Mouse (Mus musculus): Measurements from ENCODE around the gene Rxra. TPM values are rescaled to one million over a fixed set of nuclear protein-coding genes. Genes with fewer than 3 reads are reported as not detected.

Rxra gene
- polyA plus RNA-seq, 1 experiment from 2014 or later = 9.5 TPM

- H3K4me2 ChIP-seq (replicated peaks) = no peak overlapping the region
- H3K27ac ChIP-seq (replicated peaks) = no peak overlapping the region
- ATAC-seq (ENCODE audit: low FRiP score, low read depth) = no peak
- H3K27me3 ChIP-seq = 0 out of 2 replicates have a peak, but pooled peaks cover 10% of the 10 kb centered on the region
- no peak overlapping the region for H3K4me3 ChIP-seq
- no peak overlapping the region for H3K9ac ChIP-seq (replicated peaks)
- H3K36me3 ChIP-seq = no peaks in the 10 kb centered on the region
- peaks cover 52% of the 10 kb centered on the region for H3K4me1 ChIP-seq
- no peaks in the 10 kb centered on the region for H3K9me3 ChIP-seq
- 96% methylated on average over 2 of the region's 2 CpGs for WGBS
Observed at GRCm38 (mm10) chr2:27686335-27686734, 10.1 kb downstream of the Rxra start.

- H3K9ac ChIP-seq (replicated peaks) = no peak overlapping the region
- no peak overlapping the region for H3K27ac ChIP-seq (replicated peaks)
- WGBS = 35% methylated on average over 1 of the region's 1 CpGs
- 0 out of 2 replicates have a peak, but pooled peaks cover 8% of the 10 kb centered on the region for H3K27me3 ChIP-seq
- H3K4me1 ChIP-seq = peaks cover 45% of the 10 kb centered on the region
- H3K4me2 ChIP-seq (replicated peaks) = no peak overlapping the region
- no peaks in the 10 kb centered on the region for H3K9me3 ChIP-seq
- ATAC-seq (ENCODE audit: low FRiP score, low read depth) = no peak
- no peaks in the 10 kb centered on the region for H3K36me3 ChIP-seq
- H3K4me3 ChIP-seq = no peak overlapping the region
Observed at GRCm38 (mm10) chr2:27687041-27687440, 10.8 kb downstream of the Rxra start.

GRCm38 (mm10) chr2:27687973-27688372 is 11.7 kb downstream of the Rxra start:
- H3K27ac ChIP-seq (replicated peaks) = no peak overlapping the region
- H3K4me1 ChIP-seq = peaks cover 36% of the 10 kb centered on the region
- no peak overlapping the region for H3K4me3 ChIP-seq
- 0 out of 2 replicates have a peak, but pooled peaks cover 2% of the 10 kb centered on the region for H3K27me3 ChIP-seq
- H3K9me3 ChIP-seq = no peaks in the 10 kb centered on the region
- no peak overlapping the region for H3K9ac ChIP-seq (replicated peaks)
- WGBS = 84% methylated on average over 5 of the region's 5 CpGs
- no peaks in the 10 kb centered on the region for H3K36me3 ChIP-seq
- H3K4me2 ChIP-seq (replicated peaks) = no peak overlapping the region
- no peak for ATAC-seq (ENCODE audit: low FRiP score, low read depth)

DNA sequence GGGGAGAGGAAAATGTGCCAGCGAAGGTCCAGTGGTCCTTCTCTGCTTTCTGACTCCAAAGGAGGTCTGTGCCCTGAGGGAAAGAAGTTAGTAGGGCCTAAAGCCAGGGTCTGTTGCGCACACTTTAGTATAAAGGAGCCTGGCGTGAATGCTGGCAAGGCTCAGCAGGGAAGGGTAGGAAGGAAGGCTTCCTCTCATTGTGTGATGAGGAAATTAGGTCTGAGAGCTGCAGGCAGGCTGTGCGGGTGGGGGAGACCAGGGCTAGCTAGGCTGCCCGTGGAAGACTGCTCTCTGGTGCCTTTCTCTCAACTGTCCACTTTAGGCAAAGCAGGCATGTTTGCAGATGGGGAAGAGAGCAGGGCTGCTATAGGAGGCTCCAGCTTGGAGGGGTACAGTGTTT is 14.5 kb downstream of the Rxra start:
- Histone ChIP-seq H3K9ac (replicated peaks) (no peak overlapping the region), H3K4me3 (no peak overlapping the region), H3K36me3 (no peaks in the 10 kb centered on the region), H3K4me1 (peaks cover 26% of the 10 kb centered on the region; the same call in 1 of the 2 replicates), H3K27me3 (no peaks in the 10 kb centered on the region), H3K9me3 (no peaks in the 10 kb centered on the region), H3K4me2 (replicated peaks) (no peak overlapping the region), H3K27ac (replicated peaks) (0 out of 2 replicates have a peak overlapping the region, but pooled peaks have one; percentile 15)
- no peak for ATAC-seq (ENCODE audit: low FRiP score, low read depth)
- 23% methylated on average over 5 of the region's 5 CpGs for WGBS

DNA sequence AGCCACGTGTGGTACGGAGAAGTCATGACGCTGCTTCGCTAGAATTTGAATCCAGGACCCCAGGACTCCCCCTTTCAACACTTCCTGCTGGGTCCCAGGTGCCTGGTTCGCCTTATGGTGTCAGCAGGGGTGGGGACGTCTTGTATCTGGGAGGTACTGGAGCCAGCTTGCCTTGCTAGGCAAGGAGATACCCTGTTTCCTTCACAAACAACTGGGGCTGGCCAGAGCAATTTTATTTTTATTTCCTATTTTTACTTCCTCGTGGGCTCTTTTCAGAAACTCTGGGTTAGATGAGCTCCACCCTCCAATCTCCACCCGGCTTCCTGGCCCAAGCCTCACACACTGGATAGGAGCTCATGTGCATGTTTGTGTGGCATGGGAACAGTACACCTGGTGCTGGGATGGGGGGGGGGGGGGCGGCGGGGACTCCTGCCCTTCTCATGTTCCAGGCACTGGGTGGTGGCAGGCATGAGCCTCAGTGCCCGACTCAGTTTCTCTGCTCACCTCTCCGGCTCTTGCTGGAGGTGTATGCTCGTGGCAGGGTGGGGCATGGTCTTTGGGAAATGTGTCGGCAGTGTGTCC is 15.0 kb downstream of the Rxra start:
- H3K36me3 ChIP-seq = no peaks in the 10 kb centered on the region
- H3K27ac ChIP-seq (replicated peaks) = 0 out of 2 replicates have a peak overlapping the region, but pooled peaks have one; percentile 15
- H3K9ac ChIP-seq (replicated peaks) = no peak overlapping the region
- WGBS = 71% methylated on average over 14 of the region's 14 CpGs
- H3K27me3 ChIP-seq = no peaks in the 10 kb centered on the region
- ATAC-seq (ENCODE audit: low FRiP score, low read depth) = no peak
- no peak overlapping the region for H3K4me3 ChIP-seq
- H3K9me3 ChIP-seq = no peaks in the 10 kb centered on the region
- no peak overlapping the region for H3K4me2 ChIP-seq (replicated peaks)
- peaks cover 26% of the 10 kb centered on the region; the same call in 1 of the 2 replicates for H3K4me1 ChIP-seq

- Histone ChIP-seq H3K4me3 (no peak overlapping the region), H3K27ac (replicated peaks) (no peak overlapping the region), H3K9me3 (no peaks in the 10 kb centered on the region), H3K9ac (replicated peaks) (no peak overlapping the region), H3K36me3 (no peaks in the 10 kb centered on the region), H3K4me2 (replicated peaks) (no peak overlapping the region), H3K27me3 (no peaks in the 10 kb centered on the region), H3K4me1 (0 out of 2 replicates have a peak, but pooled peaks cover 19% of the 10 kb centered on the region)
- 96% methylated on average over 3 of the region's 3 CpGs for WGBS
- ATAC-seq (ENCODE audit: low FRiP score, low read depth) = no peak
Observed at GRCm38 (mm10) chr2:27692608-27693007, 16.4 kb downstream of the Rxra start.

GRCm38 (mm10) chr2:27693684-27694083 is 17.4 kb downstream of the Rxra start:
- peaks cover 26% of the 10 kb centered on the region for H3K4me1 ChIP-seq
- H3K27me3 ChIP-seq = no peaks in the 10 kb centered on the region
- no peak overlapping the region for H3K4me3 ChIP-seq
- H3K36me3 ChIP-seq = no peaks in the 10 kb centered on the region
- no peak for ATAC-seq (ENCODE audit: low FRiP score, low read depth)
- H3K9me3 ChIP-seq = no peaks in the 10 kb centered on the region
- 93% methylated on average over 6 of the region's 6 CpGs for WGBS
- H3K27ac ChIP-seq (replicated peaks) = no peak overlapping the region
- no peak overlapping the region for H3K9ac ChIP-seq (replicated peaks)
- H3K4me2 ChIP-seq (replicated peaks) = no peak overlapping the region

- Histone ChIP-seq H3K27ac (replicated peaks) (peak overlapping the region; percentile 71), H3K4me2 (replicated peaks) (0 out of 2 replicates have a peak overlapping the region, but pooled peaks have one; percentile 19), H3K4me1 (peaks cover 61% of the 10 kb centered on the region), H3K9ac (replicated peaks) (peak overlapping the region; percentile 31; the same call in 1 of the 2 replicates), H3K4me3 (no peak overlapping the region), H3K36me3 (no peaks in the 10 kb centered on the region), H3K9me3 (no peaks in the 10 kb centered on the region), H3K27me3 (no peaks in the 10 kb centered on the region)
- WGBS = 8% methylated on average over 7 of the region's 7 CpGs
- ATAC-seq (ENCODE audit: low FRiP score, low read depth) = peak; percentile 41; the same call in 1 of the 2 replicates
Observed at GRCm38 (mm10) chr2:27699574-27699973, 23.3 kb downstream of the Rxra start.

DNA sequence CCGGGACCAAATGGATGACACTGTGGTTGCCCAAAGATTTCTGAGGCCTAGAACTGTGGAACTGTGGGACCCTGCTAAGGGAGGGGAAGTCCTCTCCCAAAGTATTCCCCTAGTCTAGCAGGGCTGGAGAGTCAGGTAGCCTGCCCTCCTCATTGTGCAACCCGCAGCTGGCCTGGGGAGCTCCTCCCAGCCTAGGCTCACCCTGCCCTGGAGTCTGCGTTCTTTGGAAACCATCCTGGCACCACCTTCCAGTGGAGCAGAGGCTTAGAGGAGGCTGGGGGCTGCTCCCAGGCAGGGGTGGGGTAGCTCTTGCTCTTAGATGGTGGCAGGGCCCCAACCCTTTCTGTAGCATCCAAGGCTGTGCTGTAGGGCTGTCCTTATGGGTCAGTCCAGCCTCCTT is 26.0 kb downstream of the Rxra start:
- H3K4me1 ChIP-seq = peaks cover 58% of the 10 kb centered on the region
- no peak overlapping the region for H3K9ac ChIP-seq (replicated peaks)
- H3K27ac ChIP-seq (replicated peaks) = no peak overlapping the region
- H3K4me2 ChIP-seq (replicated peaks) = no peak overlapping the region
- no peak overlapping the region for H3K4me3 ChIP-seq
- 61% methylated on average over 3 of the region's 3 CpGs for WGBS
- no peaks in the 10 kb centered on the region for H3K36me3 ChIP-seq
- H3K9me3 ChIP-seq = no peaks in the 10 kb centered on the region
- no peak for ATAC-seq (ENCODE audit: low FRiP score, low read depth)
- H3K27me3 ChIP-seq = no peaks in the 10 kb centered on the region

DNA sequence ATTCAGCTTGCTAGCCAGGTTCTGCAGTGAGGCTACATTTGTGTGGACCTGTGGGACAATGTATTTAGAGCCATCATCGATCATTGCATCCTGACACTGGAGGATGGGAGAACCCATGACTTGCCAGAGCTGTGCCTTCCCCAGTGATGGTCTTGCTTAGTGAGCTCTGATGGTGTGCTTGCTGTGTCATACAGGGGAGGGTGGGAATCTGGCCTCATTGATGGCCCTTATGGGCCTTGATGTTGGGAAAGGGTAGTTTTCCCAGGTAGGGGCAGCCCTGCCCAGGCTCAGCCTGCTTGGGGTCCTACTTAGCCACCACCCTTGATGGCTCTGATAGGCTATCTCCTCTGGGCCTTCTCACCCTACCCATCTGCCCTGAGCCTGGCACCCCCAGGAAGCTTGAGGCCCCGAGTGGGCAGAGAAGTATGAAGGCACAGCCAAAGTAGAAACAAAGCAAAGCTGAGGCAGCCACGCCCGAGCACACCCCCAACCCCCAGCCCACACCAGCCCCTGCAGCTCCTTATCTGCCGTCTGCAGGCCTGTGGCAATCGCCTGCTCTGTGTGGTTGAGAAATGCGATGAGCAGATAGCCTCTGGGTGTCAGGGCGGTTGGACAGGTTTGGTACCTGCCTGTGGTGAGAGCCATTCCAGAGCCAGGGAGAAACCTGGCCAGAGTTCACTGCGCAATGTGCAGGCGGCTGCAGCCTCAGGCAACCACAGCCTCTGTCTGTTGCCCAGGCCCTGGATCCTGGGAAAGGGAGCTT is 26.8 kb downstream of the Rxra start:
- no peak for ATAC-seq (ENCODE audit: low FRiP score, low read depth)
- Histone ChIP-seq H3K27ac (replicated peaks) (no peak overlapping the region), H3K4me3 (no peak overlapping the region), H3K27me3 (no peaks in the 10 kb centered on the region), H3K9ac (replicated peaks) (no peak overlapping the region), H3K36me3 (no peaks in the 10 kb centered on the region), H3K4me2 (replicated peaks) (no peak overlapping the region), H3K4me1 (peaks cover 56% of the 10 kb centered on the region), H3K9me3 (no peaks in the 10 kb centered on the region)
- WGBS = 77% methylated on average over 10 of the region's 10 CpGs

DNA sequence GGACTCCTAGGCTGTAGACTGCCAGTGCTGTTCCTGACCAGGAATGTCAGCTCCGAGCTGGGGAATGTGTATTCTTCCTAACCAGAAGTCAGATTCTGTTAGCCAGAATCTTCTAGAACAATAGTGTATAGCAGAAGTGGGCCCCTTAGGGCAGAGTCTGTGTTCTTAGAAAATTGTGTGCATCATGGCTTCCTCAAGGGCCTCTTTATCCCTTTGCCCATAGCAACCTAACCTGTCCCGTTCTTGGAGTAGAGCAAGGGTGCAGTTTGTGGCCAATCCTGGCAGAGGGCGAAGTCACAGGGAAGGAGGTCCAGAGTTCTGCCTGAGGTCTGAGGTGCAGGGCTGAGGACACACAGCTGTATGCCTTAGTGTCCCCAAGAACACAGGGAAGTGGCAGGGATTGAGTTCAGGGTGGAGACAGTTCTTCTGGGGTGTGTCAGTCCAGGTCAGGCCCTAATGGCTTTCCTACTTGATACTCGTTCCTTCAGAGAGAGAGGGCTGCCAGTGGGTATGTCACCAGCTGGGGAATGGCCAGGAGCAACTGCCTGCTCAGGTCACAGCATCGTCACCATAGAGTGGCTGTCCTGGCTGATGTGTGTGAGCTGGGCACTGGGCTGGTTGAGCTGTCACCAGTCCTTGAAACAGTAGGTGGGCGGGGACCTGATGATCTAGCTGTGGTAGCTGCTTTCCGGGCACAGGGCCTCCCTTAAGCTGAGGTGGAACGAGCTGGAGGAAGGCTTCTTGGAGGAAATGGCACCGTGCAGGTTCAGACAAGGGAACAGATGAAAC is 27.8 kb downstream of the Rxra start:
- H3K27ac ChIP-seq (replicated peaks) = no peak overlapping the region
- peaks cover 46% of the 10 kb centered on the region for H3K4me1 ChIP-seq
- WGBS = 78% methylated on average over 9 of the region's 9 CpGs
- H3K4me2 ChIP-seq (replicated peaks) = no peak overlapping the region
- no peaks in the 10 kb centered on the region for H3K9me3 ChIP-seq
- no peak overlapping the region; the same call in 1 of the 2 replicates for H3K9ac ChIP-seq (replicated peaks)
- H3K4me3 ChIP-seq = no peak overlapping the region
- ATAC-seq (ENCODE audit: low FRiP score, low read depth) = no peak
- H3K27me3 ChIP-seq = no peaks in the 10 kb centered on the region
- no peaks in the 10 kb centered on the region for H3K36me3 ChIP-seq

- no peak for ATAC-seq (ENCODE audit: low FRiP score, low read depth)
- no peaks in the 10 kb centered on the region for H3K36me3 ChIP-seq
- H3K9me3 ChIP-seq = no peaks in the 10 kb centered on the region
- H3K9ac ChIP-seq (replicated peaks) = no peak overlapping the region; the same call in 1 of the 2 replicates
- no peak overlapping the region for H3K4me3 ChIP-seq
- no peaks in the 10 kb centered on the region for H3K27me3 ChIP-seq
- peaks cover 40% of the 10 kb centered on the region for H3K4me1 ChIP-seq
- H3K27ac ChIP-seq (replicated peaks) = no peak overlapping the region
- 86% methylated on average over 3 of the region's 3 CpGs for WGBS
- no peak overlapping the region for H3K4me2 ChIP-seq (replicated peaks)
Observed at GRCm38 (mm10) chr2:27704641-27705040, 28.4 kb downstream of the Rxra start.

Data from midbrain, embryonic 12.5 days (tissue).